Mouse (Mus musculus) embryonic facial prominence, embryonic 11.5 days (tissue): ENCODE measurements around the gene Lefty1. TPM values are rescaled to one million over a fixed set of nuclear protein-coding genes. Genes with fewer than 3 reads are reported as not detected.
A peak's percentile ranks its signal among the peaks of the same experiment; 100 is the strongest.

Experiments
- ATAC-seq: fragments of 200-750 bp; cut with Nextera tagmentation; replicated peaks from 2 replicates; pipeline ENCODE4 v1.8.0; 2017; ENCODE audit warnings: low read depth; ENCODE audit not compliant: insufficient number of reproducible peaks, low FRiP score, low TSS enrichment
- DNase-seq: peaks from one replicate; pipeline ENCODE4 v3.0.0-alpha.2; 2015; ENCODE audit warnings: low spot score
- H3K27ac ChIP-seq: fragments of 300-500 bp; sonication (generic); replicated peaks from 2 replicates; pipeline ENCODE4 v1.5.1; 2014; ENCODE audit warnings: mild to moderate bottlenecking, low read depth, low read length, control low read depth
- H3K27me3 ChIP-seq: fragments of 300-500 bp; sonication (generic); 2 replicates; pipeline ENCODE4 v1.6.1; 2014; ENCODE audit warnings: mild to moderate bottlenecking, low read length, moderate library complexity, mixed read lengths; ENCODE audit not compliant: control insufficient read depth, insufficient read depth
- H3K36me3 ChIP-seq: fragments of 300-500 bp; sonication (generic); replicated peaks from 2 replicates; pipeline ENCODE4 v1.6.1; 2014; ENCODE audit warnings: low read depth, mild to moderate bottlenecking, low read length, moderate library complexity, mixed read lengths; ENCODE audit not compliant: control insufficient read depth, insufficient read depth
- H3K4me1 ChIP-seq: fragments of 300-500 bp; sonication (generic); 2 replicates; pipeline ENCODE4 v1.6.1; 2014; ENCODE audit warnings: low read length, mixed read lengths; ENCODE audit not compliant: control insufficient read depth, insufficient read depth
- H3K4me2 ChIP-seq: fragments of 300-500 bp; sonication (generic); 2 replicates; pipeline ENCODE4 v1.6.1; 2014; ENCODE audit warnings: low read depth, mild to moderate bottlenecking, control low read depth, low read length, moderate library complexity
- H3K4me3 ChIP-seq: fragments of 300-500 bp; sonication (generic); 2 replicates; pipeline ENCODE4 v1.5.1; 2014; ENCODE audit warnings: low read depth, low read length, control low read depth
- H3K9ac ChIP-seq: fragments of 300-500 bp; sonication (generic); replicated peaks from 2 replicates; pipeline ENCODE4 v1.6.1; 2014; ENCODE audit warnings: mild to moderate bottlenecking, control low read depth, low read length
- H3K9me3 ChIP-seq: fragments of 300-500 bp; sonication (generic); replicated peaks from 2 replicates; pipeline ENCODE4 v1.6.1; 2016; ENCODE audit warnings: mild to moderate bottlenecking, low read length, inconsistent platforms, mixed read lengths; ENCODE audit not compliant: control insufficient read depth
- WGBS: fragments of 180-500 bp; shearing (Covaris S2); extraction: QIAGEN DNeasy Blood & Tissue Kit; methylation state at CpG from one replicate; pipeline ENCODE4 v1.1.7; 2014; 5-methylcytosine and 5-hydroxymethylcytosine counted together
- polyA plus RNA-seq: library from polyadenylated mRNA; unstranded; fragments of >200 nt; fragmentation: Nextera tagmentation; extraction: Ambion mirVana; gene quantifications from 2 replicates; pipeline ENCODE4 v1.2.1, GENCODE M21; 2014

Lefty1 gene
- polyA plus RNA-seq, 1 experiment from 2014 or later = 0.38 TPM

GRCm38 (mm10) chr1:180941726-180942125 lies 6.9 kb downstream of the Lefty1 start:
- Histone ChIP-seq H3K9me3 (no peaks in the 10 kb centered on the region), H3K9ac (peak overlapping the region; percentile 76), H3K36me3 (no peaks in the 10 kb centered on the region), H3K27me3 (peaks cover 28% of the 10 kb centered on the region), H3K4me1 (no peaks in the 10 kb centered on the region; the same call in 1 of the 2 replicates), H3K4me3 (peak overlapping the region; percentile 79), H3K27ac (no peak overlapping the region), H3K4me2 (peak overlapping the region; percentile 92)
- DNase-seq (no peak), ATAC-seq (no peak)
- 3% methylated on average over 18 of the region's 18 CpGs for WGBS

DNA sequence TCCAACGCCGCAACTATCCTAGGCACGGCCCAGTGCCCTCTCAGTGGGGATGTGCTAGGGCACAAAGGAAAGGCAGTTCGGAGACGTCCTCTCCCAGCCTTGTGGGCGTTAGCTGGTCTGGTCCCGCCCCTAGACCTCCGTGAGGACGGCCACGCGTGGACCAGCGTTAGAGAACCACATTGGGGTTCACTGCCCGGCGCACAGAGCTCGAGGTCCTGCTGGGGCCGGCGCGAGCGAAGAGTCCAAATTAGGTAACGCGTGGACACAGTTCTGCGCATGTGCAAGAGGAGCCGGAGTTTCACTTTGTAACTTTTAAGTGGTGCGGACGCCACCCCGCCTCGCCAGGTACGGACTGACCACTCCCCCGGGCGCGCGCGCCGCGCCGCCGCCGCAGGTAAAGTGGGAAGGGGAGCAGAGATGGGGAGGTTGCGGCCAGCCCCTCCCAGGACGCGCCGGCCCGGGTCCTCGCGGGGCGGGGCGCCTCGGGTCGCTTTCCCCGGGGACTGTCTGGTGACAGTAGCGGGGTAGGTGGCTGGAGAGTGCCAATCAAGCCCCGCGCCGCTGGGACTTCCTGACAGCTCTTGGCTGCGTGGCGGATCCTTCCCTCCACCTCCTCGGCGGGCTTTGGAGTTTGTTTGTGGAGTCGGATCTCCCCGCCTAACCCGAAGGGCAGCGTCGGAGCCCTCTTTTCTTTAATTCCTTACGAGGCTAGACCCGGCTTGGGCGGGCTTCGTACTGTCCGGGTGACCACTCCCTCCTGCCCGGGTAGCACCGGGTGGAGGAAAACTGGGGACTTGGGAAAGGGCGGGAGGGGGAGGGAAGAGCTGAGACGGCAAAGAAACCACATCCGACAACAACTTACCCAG lies 7.6 kb downstream of the Lefty1 start, which contains the start of gene Tmem63a:
Gene Tmem63a, plus strand, starts transcription at position 179 of the 866 bp plus-strand sequence.
- Histone ChIP-seq H3K9ac (peak within 1 kb of the TSS; percentile 76), H3K27me3 (peaks cover 28% of the 10 kb centered on the region), H3K4me1 (no peaks in the 10 kb centered on the region; the same call in 1 of the 2 replicates), H3K4me2 (peak within 1 kb of the TSS; percentile 92), H3K27ac (no peak within 1 kb of the TSS), H3K9me3 (no peaks in the 10 kb centered on the region), H3K36me3 (no peaks in the 10 kb centered on the region), H3K4me3 (peak within 1 kb of the TSS; percentile 79)
- ATAC-seq = peak; percentile 27; the same call in 1 of the 2 replicates
- DNase-seq = peak; percentile 78
- WGBS = under 1% methylated on average over 69 of the region's 73 CpGs

DNA sequence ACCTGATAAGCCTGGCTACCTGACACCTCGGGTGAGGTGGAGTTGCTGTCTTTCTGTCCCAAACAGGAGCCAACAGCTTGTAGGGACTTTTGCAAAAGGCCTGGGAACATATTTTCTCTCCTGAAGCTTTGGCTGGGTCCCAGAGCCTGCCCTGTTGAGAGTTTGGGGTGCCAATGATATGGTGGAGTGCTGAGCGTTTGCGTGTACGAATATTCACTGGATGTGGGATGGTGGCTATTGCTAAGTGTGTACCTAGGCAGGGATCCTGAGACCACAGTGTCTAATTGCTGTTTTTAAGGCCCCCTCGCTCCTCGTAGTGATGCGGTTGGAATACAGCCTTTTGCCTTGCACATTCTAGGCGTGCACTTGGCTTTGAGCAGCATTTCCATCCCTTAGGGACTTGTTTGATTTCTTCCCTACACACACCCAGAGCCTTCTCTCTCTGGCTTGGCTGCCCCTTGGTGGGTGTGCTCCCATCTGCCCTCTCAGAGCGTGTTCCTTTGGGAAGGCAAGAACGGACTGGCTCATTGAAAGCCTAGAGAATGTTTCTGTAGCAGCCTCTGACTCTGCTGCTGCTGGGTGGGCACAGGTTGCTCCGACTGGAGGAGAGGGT lies 8.3 kb downstream of the Lefty1 start:
- H3K27ac ChIP-seq = no peak overlapping the region
- no peaks in the 10 kb centered on the region for H3K9me3 ChIP-seq
- ATAC-seq = no peak
- H3K4me3 ChIP-seq = peak overlapping the region; percentile 79
- peaks cover 21% of the 10 kb centered on the region for H3K27me3 ChIP-seq
- WGBS = 41% methylated on average over 11 of the region's 11 CpGs
- H3K4me2 ChIP-seq = peak overlapping the region; percentile 92
- no peaks in the 10 kb centered on the region; the same call in 1 of the 2 replicates for H3K4me1 ChIP-seq
- no peak overlapping the region for H3K9ac ChIP-seq
- no peaks in the 10 kb centered on the region for H3K36me3 ChIP-seq
- no peak for DNase-seq

DNA sequence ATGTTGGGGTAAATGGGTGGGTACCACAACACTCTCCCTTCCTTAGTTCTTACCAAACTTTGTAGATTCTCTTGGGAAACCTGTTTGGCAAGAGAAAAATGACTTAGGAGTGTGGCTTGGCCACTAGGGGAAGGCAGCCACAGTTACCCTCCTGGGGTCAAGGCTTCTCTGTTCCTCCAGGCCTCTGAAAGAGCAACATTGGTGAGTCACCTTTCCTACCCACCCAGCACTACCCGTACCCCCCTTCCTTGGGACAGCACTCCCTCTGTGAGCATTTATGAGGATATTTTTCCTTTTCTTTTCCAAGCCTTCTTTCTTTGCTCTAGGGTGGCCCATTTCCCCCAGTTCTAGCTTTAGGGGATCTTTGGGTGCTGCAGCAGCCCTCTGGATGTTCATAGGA lies 9.1 kb downstream of the Lefty1 start:
- Histone ChIP-seq H3K9me3 (no peaks in the 10 kb centered on the region), H3K27me3 (peaks cover 20% of the 10 kb centered on the region), H3K27ac (no peak overlapping the region), H3K9ac (no peak overlapping the region), H3K4me2 (no peak overlapping the region), H3K36me3 (no peaks in the 10 kb centered on the region), H3K4me1 (no peaks in the 10 kb centered on the region; the same call in 1 of the 2 replicates), H3K4me3 (no peak overlapping the region)
- WGBS = 67% methylated on average over 1 of the region's 1 CpGs
- no peak for ATAC-seq
- no peak for DNase-seq

- H3K9ac ChIP-seq = no peak overlapping the region
- no peak overlapping the region for H3K4me3 ChIP-seq
- no peaks in the 10 kb centered on the region for H3K36me3 ChIP-seq
- whole genome bisulfite sequencing = 77% methylated on average over 4 of the region's 4 CpGs
- H3K27me3 ChIP-seq = peaks cover 20% of the 10 kb centered on the region
- H3K27ac ChIP-seq = no peak overlapping the region
- DNase-seq (no peak), ATAC-seq (no peak)
- H3K9me3 ChIP-seq = no peaks in the 10 kb centered on the region
- H3K4me1 ChIP-seq = no peaks in the 10 kb centered on the region; the same call in 1 of the 2 replicates
- no peak overlapping the region for H3K4me2 ChIP-seq
These were observed 9.7 kb downstream of the Lefty1 start for GRCm38 (mm10) chr1:180944553-180944952.

GRCm38 (mm10) chr1:180945001-180945980 lies 10.5 kb downstream of the Lefty1 start:
- peak; percentile 84 for ATAC-seq
- no peaks in the 10 kb centered on the region for H3K9me3 ChIP-seq
- no peak overlapping the region; the same call in 1 of the 2 replicates for H3K4me3 ChIP-seq
- H3K27ac ChIP-seq = no peak overlapping the region
- DNase-seq = peak; percentile 77
- H3K36me3 ChIP-seq = no peaks in the 10 kb centered on the region
- peaks cover 20% of the 10 kb centered on the region for H3K27me3 ChIP-seq
- peak overlapping the region; percentile 8; the same call in 1 of the 2 replicates for H3K4me2 ChIP-seq
- peak overlapping the region; percentile 25 for H3K9ac ChIP-seq
- WGBS = 20% methylated on average over 20 of the region's 20 CpGs
- H3K4me1 ChIP-seq = no peaks in the 10 kb centered on the region; the same call in 1 of the 2 replicates

GRCm38 (mm10) chr1:180946448-180946847 lies 11.6 kb downstream of the Lefty1 start:
- H3K9ac ChIP-seq = no peak overlapping the region
- ATAC-seq (no peak), DNase-seq (no peak)
- no peak overlapping the region for H3K4me2 ChIP-seq
- no peak overlapping the region for H3K27ac ChIP-seq
- H3K36me3 ChIP-seq = no peaks in the 10 kb centered on the region
- H3K4me1 ChIP-seq = no peaks in the 10 kb centered on the region; the same call in 1 of the 2 replicates
- peaks cover 13% of the 10 kb centered on the region for H3K27me3 ChIP-seq
- H3K9me3 ChIP-seq = no peaks in the 10 kb centered on the region
- WGBS = 88% methylated on average over 6 of the region's 6 CpGs
- H3K4me3 ChIP-seq = no peak overlapping the region
